Mouse (Mus musculus) brain, embryonic 14.5 days (tissue): ENCODE data around the gene Six2.

Experiments
- CTCF ChIP-seq: fragments of 200-500 bp; IDR thresholded peaks from 2 replicates; pipeline ENCODE4 v1.5.1; 2012; ENCODE audit warnings: inconsistent platforms, mild to moderate bottlenecking, moderate library complexity, borderline replicate concordance; ENCODE audit not compliant: insufficient read depth, insufficient read length; ENCODE audit errors: extremely low read depth
- POLR2A ChIP-seq: fragments of 200-500 bp; IDR thresholded peaks from 2 replicates; pipeline ENCODE4 v1.6.1; 2012; ENCODE audit warnings: mild to moderate bottlenecking, inconsistent platforms, borderline replicate concordance; ENCODE audit not compliant: poor library complexity, insufficient read depth, insufficient read length, severe bottlenecking; ENCODE audit errors: extremely low read depth

- TF ChIP-seq POLR2A (no peak), CTCF (no peak)
These were observed 26.6 kb downstream of the Six2 start for GRCm38 (mm10) chr17:85661521-85661920.
